Mouse (Mus musculus): Measurements from ENCODE around the gene Tm4sf20. TPM values are rescaled to one million over a fixed set of nuclear protein-coding genes. Genes with fewer than 3 reads are reported as not detected.

Gene Tm4sf20
- polyA plus RNA-seq, 1 experiment = not detected

DNA sequence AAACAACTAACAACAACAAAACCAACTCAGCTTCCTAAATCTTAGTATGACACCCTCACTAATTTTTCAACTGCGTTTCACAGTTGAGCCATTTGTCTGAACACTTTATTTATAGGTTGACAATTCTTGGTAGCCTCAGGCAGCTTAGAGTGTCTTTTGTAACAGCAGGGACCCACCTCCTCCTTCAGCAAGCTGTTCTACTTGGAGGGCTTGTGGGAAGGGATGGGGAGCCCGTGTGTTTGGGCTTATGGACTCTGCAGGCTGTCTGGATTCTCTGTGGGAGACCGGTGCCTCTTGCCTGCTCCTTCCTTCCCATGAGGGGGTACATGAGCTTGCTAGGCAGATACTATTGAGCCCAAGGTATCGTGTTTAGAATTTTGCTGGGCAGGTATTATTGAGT lies 25.7 kb upstream of the Tm4sf20 start:
- TF ChIP-seq CTCF (IDR thresholded peaks at IDR 0.05; ENCODE audit: control insufficient read depth, insufficient read depth, insufficient replicate concordance, low read depth, low read length) (no peak), POLR2A (IDR thresholded peaks at IDR 0.05; ENCODE audit: control insufficient read depth, low read depth, low read length) (no peak)
- Histone ChIP-seq H3K27me3 (ENCODE audit: control insufficient read depth, insufficient read depth, low read length) (no peaks in the 10 kb centered on the region), H3K4me1 (ENCODE audit: control insufficient read depth, insufficient read depth, low read length) (peaks cover 2% of the 10 kb centered on the region; the same call in 1 of the 2 replicates), H3K4me3 (ENCODE audit: control insufficient read depth, low read depth, low read length) (no peak overlapping the region), H3K27ac (ENCODE audit: control insufficient read depth, insufficient read depth, low read depth, low read length) (no peak overlapping the region), H3K36me3 (ENCODE audit: control insufficient read depth, insufficient read depth, low read length) (no peaks in the 10 kb centered on the region)

DNA sequence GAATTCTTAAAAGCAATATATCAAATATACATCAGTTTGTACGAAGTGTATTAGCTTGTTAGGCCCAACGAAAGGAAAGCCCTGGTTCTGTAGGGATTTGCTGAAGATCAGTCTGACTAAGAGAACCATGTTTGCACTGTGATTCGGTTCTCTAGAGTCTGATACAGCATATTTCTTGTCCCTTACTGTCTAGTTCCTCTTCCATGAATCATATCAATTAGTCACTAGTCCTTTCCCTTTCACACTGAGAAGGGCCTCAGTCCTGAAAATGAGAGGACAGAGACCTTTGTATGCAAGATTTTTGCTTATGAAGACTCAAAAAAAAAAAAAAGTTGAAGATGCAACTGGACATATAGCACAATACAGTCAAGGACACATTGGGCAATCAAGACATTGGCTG lies 24.8 kb upstream of the Tm4sf20 start:
- H3K27ac ChIP-seq (ENCODE audit: control insufficient read depth, insufficient read depth, low read depth, low read length) = no peak overlapping the region
- H3K4me1 ChIP-seq (ENCODE audit: control insufficient read depth, insufficient read depth, low read length) = peaks cover 2% of the 10 kb centered on the region; the same call in 1 of the 2 replicates
- H3K4me3 ChIP-seq (ENCODE audit: control insufficient read depth, low read depth, low read length) = no peak overlapping the region
- no peaks in the 10 kb centered on the region for H3K27me3 ChIP-seq (ENCODE audit: control insufficient read depth, insufficient read depth, low read length)
- no peaks in the 10 kb centered on the region for H3K36me3 ChIP-seq (ENCODE audit: control insufficient read depth, insufficient read depth, low read length)
- TF ChIP-seq CTCF (IDR thresholded peaks at IDR 0.05; ENCODE audit: control insufficient read depth, insufficient read depth, insufficient replicate concordance, low read depth, low read length) (no peak), POLR2A (IDR thresholded peaks at IDR 0.05; ENCODE audit: control insufficient read depth, low read depth, low read length) (no peak)

- H3K4me3 ChIP-seq (ENCODE audit: control insufficient read depth, low read depth, low read length) = no peak overlapping the region
- TF ChIP-seq CTCF (IDR thresholded peaks at IDR 0.05; ENCODE audit: control insufficient read depth, insufficient read depth, insufficient replicate concordance, low read depth, low read length) (no peak), POLR2A (IDR thresholded peaks at IDR 0.05; ENCODE audit: control insufficient read depth, low read depth, low read length) (no peak)
Observed at GRCm38 (mm10) chr1:82792238-82792637, 24.0 kb upstream of the Tm4sf20 start.

GRCm38 (mm10) chr1:82791105-82791504 lies 22.8 kb upstream of the Tm4sf20 start:
- no peak for TF ChIP-seq POLR2A (IDR thresholded peaks at IDR 0.05; ENCODE audit: control insufficient read depth, low read depth, low read length)
- no peak for TF ChIP-seq CTCF (IDR thresholded peaks at IDR 0.05; ENCODE audit: control insufficient read depth, insufficient read depth, insufficient replicate concordance, low read depth, low read length)
- H3K36me3 ChIP-seq (ENCODE audit: control insufficient read depth, insufficient read depth, low read length) = no peaks in the 10 kb centered on the region
- H3K4me1 ChIP-seq (ENCODE audit: control insufficient read depth, insufficient read depth, low read length) = 0 out of 2 replicates have a peak, but pooled peaks cover under 1% of the 10 kb centered on the region
- H3K27me3 ChIP-seq (ENCODE audit: control insufficient read depth, insufficient read depth, low read length) = no peaks in the 10 kb centered on the region
- H3K27ac ChIP-seq (ENCODE audit: control insufficient read depth, insufficient read depth, low read depth, low read length) = no peak overlapping the region
- H3K4me3 ChIP-seq (ENCODE audit: control insufficient read depth, low read depth, low read length) = no peak overlapping the region

More at GRCm38 (mm10) chr1:82792238-82792637, 24.0 kb upstream of the Tm4sf20 start:
- H3K27me3 ChIP-seq (ENCODE audit: control insufficient read depth, insufficient read depth, low read length) = no peaks in the 10 kb centered on the region
- peaks cover 2% of the 10 kb centered on the region; the same call in 1 of the 2 replicates for H3K4me1 ChIP-seq (ENCODE audit: control insufficient read depth, insufficient read depth, low read length)
- H3K36me3 ChIP-seq (ENCODE audit: control insufficient read depth, insufficient read depth, low read length) = no peaks in the 10 kb centered on the region
- H3K27ac ChIP-seq (ENCODE audit: control insufficient read depth, insufficient read depth, low read depth, low read length) = no peak overlapping the region

GRCm38 (mm10) chr1:82788070-82788469 lies 19.8 kb upstream of the Tm4sf20 start:
- Histone ChIP-seq H3K4me3 (ENCODE audit: control insufficient read depth, low read depth, low read length) (no peak overlapping the region), H3K27me3 (ENCODE audit: control insufficient read depth, insufficient read depth, low read length) (no peaks in the 10 kb centered on the region)
- TF ChIP-seq CTCF (IDR thresholded peaks at IDR 0.05; ENCODE audit: control insufficient read depth, insufficient read depth, insufficient replicate concordance, low read depth, low read length) (no peak), POLR2A (IDR thresholded peaks at IDR 0.05; ENCODE audit: control insufficient read depth, low read depth, low read length) (no peak)

DNA sequence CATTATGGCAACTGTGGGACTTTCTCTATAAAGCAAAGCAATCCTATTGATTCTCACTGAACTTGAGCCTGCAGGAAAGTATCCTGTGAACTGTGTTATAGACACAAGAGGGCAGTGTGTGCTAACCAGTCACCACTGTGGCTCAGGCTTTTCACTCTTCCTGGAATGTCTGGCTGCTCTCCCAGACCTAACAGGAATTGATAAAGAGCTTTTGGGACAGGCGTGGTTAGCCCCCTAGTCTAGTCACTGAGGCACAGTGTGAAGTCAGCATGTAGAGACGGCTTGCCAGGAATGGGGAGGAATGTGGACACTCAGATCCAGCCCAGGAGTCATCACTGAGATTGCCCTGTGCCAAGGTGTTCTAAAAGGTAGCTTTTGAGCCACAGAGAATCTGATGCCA lies 19.2 kb upstream of the Tm4sf20 start:
- H3K27ac ChIP-seq (ENCODE audit: control insufficient read depth, insufficient read depth, low read depth, low read length) = no peak overlapping the region
- no peaks in the 10 kb centered on the region for H3K4me1 ChIP-seq (ENCODE audit: control insufficient read depth, insufficient read depth, low read length)
- H3K4me3 ChIP-seq (ENCODE audit: control insufficient read depth, low read depth, low read length) = no peak overlapping the region
- H3K36me3 ChIP-seq (ENCODE audit: control insufficient read depth, insufficient read depth, low read length) = no peaks in the 10 kb centered on the region
- no peak for TF ChIP-seq POLR2A (IDR thresholded peaks at IDR 0.05; ENCODE audit: control insufficient read depth, low read depth, low read length)
- TF ChIP-seq CTCF (IDR thresholded peaks at IDR 0.05; ENCODE audit: control insufficient read depth, insufficient read depth, insufficient replicate concordance, low read depth, low read length) = peak; percentile 27; the same call in 1 of the 2 replicates
- H3K27me3 ChIP-seq (ENCODE audit: control insufficient read depth, insufficient read depth, low read length) = no peaks in the 10 kb centered on the region

More at GRCm38 (mm10) chr1:82788070-82788469, 19.8 kb upstream of the Tm4sf20 start:
- Histone ChIP-seq H3K36me3 (ENCODE audit: control insufficient read depth, insufficient read depth, low read length) (no peaks in the 10 kb centered on the region), H3K27ac (ENCODE audit: control insufficient read depth, insufficient read depth, low read depth, low read length) (no peak overlapping the region), H3K4me1 (ENCODE audit: control insufficient read depth, insufficient read depth, low read length) (no peaks in the 10 kb centered on the region)

DNA sequence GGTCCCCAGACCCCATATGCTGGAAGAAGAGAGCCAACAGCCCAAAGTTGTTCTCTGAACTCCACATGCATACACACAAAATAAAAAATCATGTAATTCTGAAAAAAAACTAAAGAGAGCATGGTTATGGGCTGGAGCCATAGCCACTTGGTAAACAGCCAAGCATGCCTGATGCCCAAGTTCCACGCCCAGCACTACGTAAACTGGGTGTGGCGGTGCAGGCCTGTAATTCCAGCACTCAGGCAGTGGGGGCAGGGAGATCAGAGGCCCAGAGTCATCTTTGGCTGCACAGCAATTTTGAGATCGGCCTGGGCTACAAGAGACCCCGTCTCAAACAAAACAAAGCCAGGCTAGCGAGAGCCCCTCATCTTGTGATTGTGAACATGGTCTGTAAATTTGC lies 17.3 kb upstream of the Tm4sf20 start:
- Histone ChIP-seq H3K36me3 (ENCODE audit: control insufficient read depth, insufficient read depth, low read length) (no peaks in the 10 kb centered on the region), H3K27ac (ENCODE audit: control insufficient read depth, insufficient read depth, low read depth, low read length) (no peak overlapping the region), H3K4me1 (ENCODE audit: control insufficient read depth, insufficient read depth, low read length) (no peaks in the 10 kb centered on the region), H3K4me3 (ENCODE audit: control insufficient read depth, low read depth, low read length) (no peak overlapping the region), H3K27me3 (ENCODE audit: control insufficient read depth, insufficient read depth, low read length) (no peaks in the 10 kb centered on the region)
- TF ChIP-seq CTCF (IDR thresholded peaks at IDR 0.05; ENCODE audit: control insufficient read depth, insufficient read depth, insufficient replicate concordance, low read depth, low read length) (no peak), POLR2A (IDR thresholded peaks at IDR 0.05; ENCODE audit: control insufficient read depth, low read depth, low read length) (no peak)

DNA sequence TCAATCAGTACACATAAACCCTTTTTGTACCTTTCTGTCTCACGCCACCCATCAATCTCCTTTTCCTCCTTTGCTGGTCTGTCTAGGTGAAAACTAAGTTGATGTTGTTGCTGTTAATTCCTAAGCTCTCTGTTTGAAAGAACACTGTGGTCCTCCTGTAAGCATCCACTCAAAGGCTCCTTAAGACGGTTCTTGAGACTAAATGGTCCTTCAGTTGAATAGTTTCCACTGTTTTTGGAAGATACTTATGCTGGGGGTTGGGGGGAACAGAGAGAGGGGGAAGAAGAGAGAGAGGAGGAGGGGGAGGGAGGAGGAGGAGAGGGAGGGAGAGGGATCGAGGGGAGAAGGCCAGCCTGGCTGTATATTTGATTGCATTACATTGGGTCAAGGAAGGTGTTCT lies 15.3 kb upstream of the Tm4sf20 start:
- Histone ChIP-seq H3K36me3 (ENCODE audit: control insufficient read depth, insufficient read depth, low read length) (no peaks in the 10 kb centered on the region), H3K4me1 (ENCODE audit: control insufficient read depth, insufficient read depth, low read length) (no peaks in the 10 kb centered on the region), H3K27me3 (ENCODE audit: control insufficient read depth, insufficient read depth, low read length) (no peaks in the 10 kb centered on the region), H3K27ac (ENCODE audit: control insufficient read depth, insufficient read depth, low read depth, low read length) (no peak overlapping the region), H3K4me3 (ENCODE audit: control insufficient read depth, low read depth, low read length) (no peak overlapping the region)
- TF ChIP-seq CTCF (IDR thresholded peaks at IDR 0.05; ENCODE audit: control insufficient read depth, insufficient read depth, insufficient replicate concordance, low read depth, low read length) = no peak
- no peak for TF ChIP-seq POLR2A (IDR thresholded peaks at IDR 0.05; ENCODE audit: control insufficient read depth, low read depth, low read length)

All from testis, adult 2 months (tissue).